Mouse (Mus musculus) fibroblast of lung, adult 2 months (primary cell): Measurements from ENCODE around the gene Mrtfb.

Source experiments
- DNase-seq: peaks from one replicate; pipeline ENCODE4 v3.0.0-alpha.2; 2011; ENCODE audit warnings: low read depth

Mrtfb gene

DNA sequence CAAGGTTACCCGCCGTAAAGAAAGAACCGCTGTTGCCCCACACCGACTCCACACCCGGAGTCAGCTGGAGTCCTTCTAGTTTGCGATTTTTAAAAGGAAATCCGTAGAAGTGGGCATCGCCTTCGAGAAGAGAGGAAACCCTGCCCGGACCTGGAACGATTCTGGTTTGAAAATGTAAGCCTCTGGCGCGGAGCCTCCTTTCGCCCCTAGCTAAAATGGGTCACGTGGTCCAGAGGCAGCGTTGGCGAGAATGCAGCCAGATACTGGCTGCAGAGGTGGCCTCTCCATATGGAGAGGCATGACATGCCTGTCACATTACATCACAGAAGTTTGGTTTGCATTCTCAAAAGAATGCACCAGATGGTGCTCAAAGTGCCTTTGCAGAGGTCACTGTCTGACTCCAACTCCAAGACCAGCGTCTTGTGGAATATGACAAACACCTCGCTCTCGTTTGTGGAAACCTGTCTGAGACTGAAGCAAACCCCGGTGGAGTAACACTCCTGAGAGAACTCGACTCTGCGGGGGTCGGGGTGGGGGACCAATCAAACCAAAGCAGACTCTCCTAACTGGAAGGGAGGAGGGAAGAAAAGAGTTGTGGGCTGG, 181.6 kb downstream of the Mrtfb start:
- DNase-seq = no peak

- DNase-seq = no peak
These were observed 184.2 kb downstream of the Mrtfb start for GRCm38 (mm10) chr16:13440468-13440867.

DNA sequence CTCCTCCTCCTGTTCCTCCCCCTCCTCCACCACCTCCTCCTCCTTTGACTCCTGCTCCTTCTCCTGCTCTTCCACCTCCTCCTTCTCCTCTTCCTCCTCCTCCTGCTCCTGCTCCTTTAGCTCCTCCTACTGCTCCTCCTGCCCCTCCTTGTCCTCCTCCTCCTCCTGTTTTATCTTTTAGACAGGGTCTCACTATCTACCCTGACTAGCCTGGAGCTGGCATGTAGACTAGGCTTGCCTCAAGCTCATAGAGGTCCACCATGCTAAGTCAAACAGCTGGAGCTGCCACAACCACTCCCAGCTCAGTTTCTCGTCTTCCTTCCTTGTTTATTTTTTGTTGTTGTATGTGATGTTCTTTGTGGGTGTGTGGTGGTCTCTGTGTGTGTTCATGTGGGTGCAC, 187.5 kb downstream of the Mrtfb start:
- DNase-seq = no peak

DNA sequence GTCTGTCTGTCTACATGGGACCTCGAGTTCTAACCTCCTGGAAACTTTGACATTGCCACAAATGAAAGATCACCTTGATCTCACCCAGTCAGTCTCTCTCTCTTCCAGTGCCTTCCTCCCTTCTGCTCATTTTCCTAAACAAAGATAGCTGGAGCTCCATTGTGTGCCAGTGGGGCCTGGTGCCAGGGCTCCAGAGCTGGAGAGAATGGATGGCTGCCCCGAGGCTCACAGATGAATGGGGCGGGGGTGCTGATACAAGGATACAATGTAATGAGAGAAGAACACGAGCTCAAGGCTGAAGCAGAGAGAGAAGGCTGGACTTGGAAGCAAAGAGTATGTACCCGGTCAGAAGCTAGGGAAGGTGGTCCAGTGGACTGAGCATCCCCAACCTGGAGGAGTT, 189.2 kb downstream of the Mrtfb start:
- no peak for DNase-seq

DNA sequence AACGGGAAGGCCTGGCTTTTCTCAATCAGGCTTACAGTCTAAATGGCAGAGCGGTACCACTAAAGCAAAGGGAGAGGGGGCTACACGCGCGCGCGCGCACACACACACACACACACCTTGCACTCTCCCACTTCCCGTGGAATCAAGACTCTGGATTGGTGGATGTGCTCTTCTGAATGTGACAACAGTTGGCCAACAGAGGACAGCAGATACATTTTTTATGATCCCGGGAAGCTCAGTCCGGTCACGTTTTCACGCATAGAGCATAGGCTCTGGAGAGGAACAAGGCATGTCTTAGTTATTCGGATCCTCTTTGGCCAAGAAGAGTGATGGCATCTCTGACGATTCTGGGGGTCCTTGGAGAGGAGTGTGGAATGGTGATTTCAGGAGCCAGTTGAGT, 190.2 kb downstream of the Mrtfb start:
- DNase-seq = no peak

DNA sequence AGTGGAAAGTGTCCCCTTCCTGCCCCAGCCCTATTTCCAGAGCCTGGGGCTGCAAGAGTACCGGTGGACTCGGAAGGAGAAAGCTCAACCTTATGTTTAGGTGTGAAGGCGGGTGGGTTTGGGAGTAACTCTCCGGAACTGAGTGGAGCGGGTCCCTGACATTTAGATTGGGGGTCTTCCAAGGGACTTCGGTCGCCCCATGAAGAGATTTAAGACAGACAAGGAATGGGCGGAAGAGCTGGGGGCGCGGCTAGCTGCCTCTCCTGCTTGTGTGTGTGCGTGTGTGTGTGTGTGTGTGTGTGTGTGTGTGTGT, 190.6 kb downstream of the Mrtfb start:
- DNase-seq = no peak

GRCm38 (mm10) chr16:13447284-13448050, 191.2 kb downstream of the Mrtfb start:
- no peak for DNase-seq

DNA sequence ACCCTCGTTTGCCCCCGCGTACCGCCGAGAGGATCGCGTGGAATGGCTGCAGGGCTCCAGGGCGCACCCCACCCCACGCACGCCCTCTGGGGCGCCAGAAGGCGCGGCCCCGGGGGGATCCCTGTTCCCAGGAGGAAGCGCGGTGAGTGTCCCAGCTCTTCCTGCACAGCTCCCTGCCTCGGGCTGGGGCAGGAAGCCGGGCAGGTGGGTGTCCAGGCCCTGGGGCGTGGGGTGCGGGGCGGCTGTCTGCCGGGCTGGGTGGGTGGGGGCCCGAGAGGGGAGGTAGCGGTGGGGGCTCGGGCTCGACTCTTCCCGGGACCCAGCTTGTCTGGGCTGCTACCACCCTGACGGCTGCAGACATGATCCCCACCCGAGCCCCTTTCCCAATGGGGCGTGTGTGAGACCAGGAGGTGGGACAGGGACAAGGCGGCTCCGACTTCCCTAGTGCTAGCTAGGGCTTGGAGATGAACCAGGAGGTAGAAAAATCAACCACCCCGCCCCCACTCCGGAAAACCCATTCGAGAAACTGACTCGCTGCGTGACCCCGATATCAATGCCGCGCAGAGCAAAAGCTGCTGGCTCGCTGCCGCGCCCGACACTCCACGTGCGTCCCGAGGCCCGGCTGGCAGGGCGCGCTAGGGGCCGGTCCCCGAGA, 191.9 kb downstream of the Mrtfb start:
- no peak for DNase-seq

DNA sequence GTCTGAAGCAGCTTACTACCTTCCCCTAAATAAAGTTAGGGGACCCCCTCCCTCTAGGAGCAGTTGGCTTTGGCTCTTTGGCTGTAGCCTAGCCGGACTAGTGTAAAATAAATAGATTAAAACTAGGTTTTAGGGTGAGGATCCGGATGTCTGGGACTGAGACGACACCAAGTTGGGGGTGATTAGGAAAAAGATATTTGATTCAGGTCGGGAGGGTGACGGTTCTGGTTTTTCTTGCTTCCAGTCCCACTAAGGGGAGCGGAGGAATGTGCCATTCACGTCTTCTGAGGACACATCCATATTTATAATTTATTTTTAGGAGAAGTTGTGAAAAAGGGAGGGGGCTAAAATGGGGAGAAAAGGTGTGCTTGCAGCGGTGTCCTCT, 192.4 kb downstream of the Mrtfb start:
- no peak for DNase-seq

DNA sequence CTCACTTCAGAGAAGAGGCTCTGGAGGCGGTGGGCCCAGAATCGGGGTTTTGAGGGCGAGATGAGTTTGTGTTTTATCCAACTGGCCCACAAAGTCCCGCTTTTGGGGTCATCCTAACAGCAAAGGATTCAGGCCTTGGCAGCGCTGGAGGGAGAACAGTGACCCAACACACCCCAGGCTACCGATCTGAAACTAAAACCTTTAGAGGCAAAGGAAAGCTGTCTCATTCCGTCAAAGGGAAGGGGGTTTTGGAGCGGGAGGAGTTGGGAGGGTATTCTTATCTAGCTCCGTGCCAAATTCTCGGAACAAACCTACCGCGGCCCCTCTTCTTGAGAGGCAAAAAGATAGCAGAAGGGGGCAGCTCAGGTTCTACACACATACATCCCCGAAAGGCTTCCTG, 193.2 kb downstream of the Mrtfb start:
- no peak for DNase-seq

DNA sequence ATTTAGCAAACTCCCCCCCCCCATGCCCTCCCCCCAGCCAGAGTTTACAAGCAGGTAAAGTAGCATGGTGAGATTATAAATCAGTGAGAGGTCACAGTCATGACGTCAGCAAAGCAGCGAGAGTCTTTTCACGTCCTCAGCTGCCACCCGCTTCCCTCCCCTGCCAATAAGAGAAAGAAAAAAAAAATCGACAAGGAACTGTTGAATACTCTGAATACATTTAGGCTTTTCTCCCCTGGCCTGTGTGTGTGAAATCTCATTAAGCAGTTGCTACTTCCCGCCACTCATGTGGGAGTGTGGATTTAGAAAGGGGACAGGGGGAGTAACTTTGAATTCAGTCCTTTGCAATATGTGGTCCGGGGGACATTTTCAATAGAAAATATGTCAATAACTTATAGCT, 194.6 kb downstream of the Mrtfb start:
- no peak for DNase-seq

DNA sequence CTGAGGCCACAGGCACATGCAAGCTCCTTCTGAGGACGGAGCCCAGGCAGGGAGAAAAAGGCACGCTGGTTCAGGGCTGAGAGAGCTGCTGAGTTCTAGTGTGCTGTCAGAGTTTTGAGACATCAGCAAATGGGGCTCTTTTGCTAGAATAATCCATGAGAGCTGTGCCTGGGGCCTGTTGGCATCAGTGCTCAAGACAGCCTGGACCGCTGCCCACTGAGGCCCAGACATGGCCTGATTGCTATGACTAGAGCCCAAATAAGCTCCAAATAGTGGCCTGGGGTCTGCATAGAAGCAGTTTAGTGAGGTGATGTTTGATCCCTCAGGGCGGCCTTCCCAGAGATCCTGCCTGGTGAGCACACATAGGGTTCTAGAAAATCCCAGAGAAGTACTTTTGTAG, 195.7 kb downstream of the Mrtfb start:
- no peak for DNase-seq

DNA sequence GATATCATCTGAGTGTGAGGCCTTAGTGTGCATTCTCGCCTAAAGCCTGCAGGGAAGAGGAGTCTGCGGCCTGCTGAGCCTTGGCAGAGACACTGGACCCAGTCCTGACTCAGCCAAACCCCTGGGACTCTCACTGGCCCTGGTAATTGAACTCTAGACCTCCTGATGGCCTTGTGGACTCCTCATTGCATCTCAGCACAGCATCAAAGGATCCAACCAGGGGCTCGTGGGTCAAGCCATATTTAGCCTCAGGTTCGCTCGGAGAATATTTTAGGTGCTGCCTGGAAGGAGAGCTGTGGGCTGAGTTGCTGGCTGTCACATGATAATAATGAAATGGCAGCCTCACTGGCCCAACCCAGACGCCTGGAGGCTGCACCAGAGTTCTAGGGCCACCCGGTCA, 196.4 kb downstream of the Mrtfb start:
- no peak for DNase-seq

DNA sequence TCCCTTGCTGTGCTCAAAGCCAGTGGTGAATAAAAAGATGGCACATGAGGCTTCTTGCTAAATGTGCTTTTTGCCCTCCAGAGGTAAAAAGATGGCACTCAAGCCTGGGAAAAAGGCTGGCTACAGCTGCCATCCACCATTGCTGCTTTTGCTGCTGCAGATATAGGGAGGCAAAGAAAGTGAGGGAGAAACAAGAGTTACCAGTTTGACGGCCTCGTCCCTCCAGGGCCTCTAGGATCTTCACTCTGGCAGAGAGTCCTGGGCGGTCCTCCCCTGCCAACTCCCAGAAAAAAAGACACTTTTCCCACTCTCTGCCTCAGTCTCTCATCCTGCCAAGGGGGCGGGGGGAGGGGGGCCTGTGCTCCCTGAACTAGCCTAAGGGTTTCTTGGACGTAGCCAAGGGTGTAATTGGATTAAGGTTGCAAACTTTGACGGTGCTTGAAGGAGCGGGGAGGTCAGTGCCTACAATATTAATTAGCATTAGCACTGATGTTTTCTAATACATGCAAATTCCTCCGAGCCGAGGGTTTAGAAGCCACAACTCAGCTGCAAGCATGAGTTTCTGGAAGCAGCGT, 197.8 kb downstream of the Mrtfb start:
- no peak for DNase-seq

DNA sequence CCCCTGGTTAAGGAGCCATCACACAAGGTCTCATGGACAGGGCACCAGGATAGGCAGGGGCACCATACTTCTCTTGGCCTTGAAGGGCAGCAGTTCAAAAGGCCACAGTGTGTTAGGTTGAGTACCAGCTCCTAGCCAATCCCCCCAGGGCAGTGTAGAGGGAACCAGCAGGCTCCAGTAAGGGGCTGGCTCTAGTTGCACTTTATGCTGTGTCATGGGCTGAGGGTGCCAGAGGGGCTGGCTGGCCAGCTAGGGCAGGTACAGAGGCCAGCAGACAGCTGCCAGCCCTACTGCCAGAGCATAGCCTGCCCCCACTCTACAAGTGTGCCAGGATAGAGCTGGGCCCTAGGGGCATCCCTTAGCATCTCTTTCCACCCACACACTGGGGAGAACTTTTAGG, 199.3 kb downstream of the Mrtfb start:
- DNase-seq = no peak

DNA sequence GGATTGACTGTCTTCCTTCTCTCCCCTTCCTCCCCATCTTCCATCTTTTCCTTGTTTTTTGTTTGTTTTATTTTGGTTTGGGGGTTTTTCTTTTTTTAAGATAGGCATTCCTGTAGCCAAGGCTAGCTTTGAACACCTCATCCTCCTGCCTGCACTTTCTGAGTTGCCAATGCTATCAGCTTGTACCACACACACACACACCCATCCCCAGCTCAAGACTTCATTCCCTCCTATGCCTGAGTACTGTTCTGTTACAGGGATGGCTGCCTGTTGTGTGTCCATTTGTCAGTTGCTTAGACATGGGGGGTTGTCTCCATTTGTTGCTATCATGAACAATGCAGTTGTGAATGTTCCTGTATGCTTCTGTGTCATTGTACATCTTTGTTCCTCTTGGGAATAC, 202.3 kb downstream of the Mrtfb start:
- no peak for DNase-seq

GRCm38 (mm10) chr16:13460071-13460470, 203.8 kb downstream of the Mrtfb start:
- no peak for DNase-seq

DNA sequence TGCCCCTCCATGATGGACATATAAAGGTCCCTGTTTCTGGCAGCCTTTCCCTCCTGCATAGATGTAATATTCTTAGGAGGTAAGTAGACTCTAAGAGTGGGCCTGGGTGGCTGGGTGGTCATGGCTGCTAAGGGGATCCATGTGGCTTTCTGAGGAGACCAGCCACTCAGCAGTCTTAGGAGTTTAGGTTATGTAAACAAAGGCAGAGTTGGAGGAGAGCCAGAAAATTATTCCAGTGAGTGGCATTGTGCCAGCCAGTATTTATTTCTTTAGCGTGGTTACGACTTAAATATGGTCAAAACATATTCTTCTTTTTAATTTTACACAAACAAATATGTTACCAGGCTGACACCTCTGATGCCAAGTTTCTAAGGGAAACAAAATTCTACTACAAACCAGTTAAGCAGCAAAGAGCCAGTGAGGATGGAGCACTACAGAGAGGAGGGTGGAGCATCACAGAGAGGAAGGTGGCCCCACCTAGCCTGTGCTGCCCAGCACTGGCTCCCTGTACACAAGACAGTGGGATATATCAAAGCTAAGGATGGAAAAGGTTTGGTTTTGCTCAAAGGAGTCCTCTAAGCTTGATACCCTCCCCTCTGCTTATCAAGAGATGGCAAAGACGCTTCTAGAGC, 204.6 kb downstream of the Mrtfb start:
- DNase-seq = no peak

DNA sequence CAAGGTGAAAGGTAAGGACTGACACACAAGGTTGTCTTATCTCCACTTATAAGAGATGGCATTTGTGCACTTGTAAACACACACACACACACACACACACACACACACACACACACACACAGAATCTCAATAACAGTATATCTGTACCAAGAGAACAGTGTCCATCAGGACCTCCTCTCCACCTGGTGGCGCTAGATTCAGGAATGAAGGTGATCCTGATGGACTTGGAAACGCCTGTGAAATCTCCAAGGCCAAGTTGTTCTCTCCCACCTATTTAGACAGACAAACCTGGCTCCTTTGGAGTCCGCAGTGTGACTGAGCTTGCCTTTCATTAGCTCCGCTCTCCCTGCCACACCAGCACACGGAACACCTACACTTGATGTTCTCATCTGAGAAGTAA, 208.4 kb downstream of the Mrtfb start:
- no peak for DNase-seq
